Mouse (Mus musculus) fibroblast of lung, adult 2 months (primary cell): ENCODE results near the gene Scgb1b30.
"Not testable (repeated sequence)": the region's sequence is repeated elsewhere in the genome, so short reads cannot be mapped to it uniquely, and the experiment has no call there.

Source experiments
- DNase-seq: peaks from one replicate; pipeline ENCODE4 v3.0.0-alpha.2; 2011; ENCODE audit warnings: low read depth

Gene Scgb1b30

GRCm38 (mm10) chr7:34094911-34095481 is at the start of gene Scgb1b30:
Scgb1b30 (plus strand) TSS chr7:34095431.
- DNase-seq = no peak

- DNase-seq = not testable (repeated sequence)
Observed at GRCm38 (mm10) chr7:34068132-34068531, 27.1 kb upstream of the Scgb1b30 start.

GRCm38 (mm10) chr7:34100002-34100401 is 4.8 kb downstream of the Scgb1b30 start:
- no peak for DNase-seq

- DNase-seq = no peak
Observed at GRCm38 (mm10) chr7:34101276-34101675, 6.0 kb downstream of the Scgb1b30 start.

- no peak for DNase-seq
Observed at GRCm38 (mm10) chr7:34109190-34109589, 14.0 kb downstream of the Scgb1b30 start.

GRCm38 (mm10) chr7:34116601-34117000 is 21.4 kb downstream of the Scgb1b30 start:
- DNase-seq = no peak

- not testable (repeated sequence) for DNase-seq
Observed at GRCm38 (mm10) chr7:34120636-34121035, 25.4 kb downstream of the Scgb1b30 start.

GRCm38 (mm10) chr7:34122987-34123720 is 27.9 kb downstream of the Scgb1b30 start:
- DNase-seq = peak; percentile 35

GRCm38 (mm10) chr7:34125346-34125745 is 30.1 kb downstream of the Scgb1b30 start:
- no peak for DNase-seq

- DNase-seq = no peak
Observed at GRCm38 (mm10) chr7:34126291-34126690, 31.1 kb downstream of the Scgb1b30 start.

- DNase-seq = peak; percentile 84
Observed at GRCm38 (mm10) chr7:34131118-34131517, 35.9 kb downstream of the Scgb1b30 start.

- DNase-seq = no peak
Observed at GRCm38 (mm10) chr7:34131959-34132354, 36.7 kb downstream of the Scgb1b30 start.

GRCm38 (mm10) chr7:34132355-34133079 is 37.3 kb downstream of the Scgb1b30 start:
- no peak for DNase-seq

- DNase-seq = no peak
Observed at GRCm38 (mm10) chr7:34133117-34133762, 38.0 kb downstream of the Scgb1b30 start, which contains the start of gene Wtip. Wtip (minus strand) TSS chr7:34133268.

- DNase-seq = no peak
Observed at GRCm38 (mm10) chr7:34134336-34134735, 39.1 kb downstream of the Scgb1b30 start.

GRCm38 (mm10) chr7:34139493-34139892 is 44.3 kb downstream of the Scgb1b30 start:
- DNase-seq = no peak

GRCm38 (mm10) chr7:34141123-34141522 is 45.9 kb downstream of the Scgb1b30 start:
- no peak for DNase-seq

- DNase-seq = no peak
Observed at GRCm38 (mm10) chr7:34147193-34147592, 52.0 kb downstream of the Scgb1b30 start.
